Mouse (Mus musculus) hindbrain, postnatal 0 days (tissue): ENCODE measurements at regions not wholly inside any gene's neighbourhood (a gene's known extent, or its start where the extent isn't known, plus 50 kb on each side); places are given as distances from the start of the nearest gene placed in this dataset.

ENCODE experiments used
- ATAC-seq: fragments of 200-750 bp; cut with Nextera tagmentation; 2 replicates; pipeline ENCODE4 v1.8.0; 2017; ENCODE audit warnings: mild to moderate bottlenecking, moderate TSS enrichment, moderate library complexity
- DNase-seq: peaks from one replicate; pipeline ENCODE4 v3.0.0-alpha.2; 2015; ENCODE audit warnings: low spot score
- H3K27ac ChIP-seq: fragments of 300-500 bp; sonication (generic); 2 replicates; pipeline ENCODE4 v1.5.1; 2014; ENCODE audit warnings: mild to moderate bottlenecking
- H3K27me3 ChIP-seq: fragments of 300-500 bp; sonication (generic); 2 replicates; pipeline ENCODE4 v1.6.1; 2014; ENCODE audit warnings: low read length, mixed read lengths; ENCODE audit not compliant: insufficient read depth
- H3K36me3 ChIP-seq: fragments of 300-500 bp; sonication (generic); 2 replicates; pipeline ENCODE4 v1.6.1; 2014; ENCODE audit warnings: low read length, mixed read lengths; ENCODE audit not compliant: insufficient read depth
- H3K4me1 ChIP-seq: fragments of 300-500 bp; sonication (generic); 2 replicates; pipeline ENCODE4 v1.6.1; 2014; ENCODE audit warnings: antibody characterized with exemption, low read length, mixed read lengths; ENCODE audit not compliant: insufficient read depth
- H3K4me2 ChIP-seq: fragments of 300-500 bp; sonication (generic); 2 replicates; pipeline ENCODE4 v1.6.1; 2014; ENCODE audit warnings: low read depth, mild to moderate bottlenecking, low read length, moderate library complexity, mixed read lengths
- H3K4me3 ChIP-seq: fragments of 300-500 bp; sonication (generic); 2 replicates; pipeline ENCODE4 v1.5.1; 2014; ENCODE audit warnings: low read length
- H3K9ac ChIP-seq: fragments of 300-500 bp; sonication (generic); replicated peaks from 2 replicates; pipeline ENCODE4 v1.6.1; 2014; ENCODE audit warnings: mild to moderate bottlenecking, low read length, moderate library complexity, mixed read lengths
- H3K9me3 ChIP-seq: fragments of 300-500 bp; sonication (generic); 2 replicates; pipeline ENCODE4 v1.6.1; 2016; ENCODE audit warnings: low read length, mixed read lengths
- CTCF ChIP-seq: IDR thresholded peaks from 2 replicates; pipeline ENCODE4 v1.5.1; 2016; ENCODE audit warnings: antibody characterized with exemption, control low read depth, low read depth
- WGBS: fragments of 180-500 bp; shearing (Covaris S2); extraction: QIAGEN DNeasy Blood & Tissue Kit; methylation state at CpG from one replicate; pipeline ENCODE4 v1.1.7; 2014; 5-methylcytosine and 5-hydroxymethylcytosine counted together

- H3K9ac ChIP-seq, result no peak overlapping the region
- no peaks in the 10 kb centered on the region for H3K36me3 ChIP-seq
- TF ChIP-seq CTCF, result no peak
- H3K9me3 ChIP-seq, result peaks cover 2% of the 10 kb centered on the region; the same call in 1 of the 2 replicates
- WGBS, result 10% methylated on average over 1 of the region's 1 CpGs
- ATAC-seq (no peak), DNase-seq (no peak)
- H3K27me3 ChIP-seq, result no peaks in the 10 kb centered on the region
- H3K27ac ChIP-seq, result no peak overlapping the region
- H3K4me2 ChIP-seq, result no peak overlapping the region
- H3K4me1 ChIP-seq, result no peaks in the 10 kb centered on the region; the same call in 1 of the 2 replicates
- no peak overlapping the region for H3K4me3 ChIP-seq
Measured at GRCm38 (mm10) chr11:20882756-20883155, 51.9 kb upstream of the Lgalsl start.

- DNase-seq, result no peak
- H3K9ac ChIP-seq, result no peak overlapping the region
- H3K4me1 ChIP-seq, result no peaks in the 10 kb centered on the region
- 85% methylated on average over 2 of the region's 2 CpGs for WGBS
- no peak overlapping the region for H3K27ac ChIP-seq
- no peaks in the 10 kb centered on the region for H3K27me3 ChIP-seq
- H3K36me3 ChIP-seq, result no peaks in the 10 kb centered on the region
- H3K9me3 ChIP-seq, result peaks cover 2% of the 10 kb centered on the region; the same call in 1 of the 2 replicates
- no peak overlapping the region for H3K4me3 ChIP-seq
- no peak for TF ChIP-seq CTCF
- H3K4me2 ChIP-seq, result no peak overlapping the region
- ATAC-seq, result no peak
Measured at GRCm38 (mm10) chr11:20883907-20884306, 53.1 kb upstream of the Lgalsl start.

GRCm38 (mm10) chr11:20887044-20887443, 56.2 kb upstream of the Lgalsl start:
- H3K4me1 ChIP-seq, result no peaks in the 10 kb centered on the region
- peaks cover 2% of the 10 kb centered on the region; the same call in 1 of the 2 replicates for H3K9me3 ChIP-seq
- H3K27ac ChIP-seq, result no peak overlapping the region
- no peak overlapping the region for H3K9ac ChIP-seq
- H3K4me3 ChIP-seq, result no peak overlapping the region
- WGBS, result 84% methylated on average over 2 of the region's 2 CpGs
- TF ChIP-seq CTCF, result no peak
- H3K36me3 ChIP-seq, result no peaks in the 10 kb centered on the region
- DNase-seq, result no peak
- ATAC-seq, result no peak
- H3K27me3 ChIP-seq, result no peaks in the 10 kb centered on the region
- H3K4me2 ChIP-seq, result no peak overlapping the region

GRCm38 (mm10) chr11:20890479-20890878, 59.6 kb upstream of the Lgalsl start:
- no peak overlapping the region for H3K9ac ChIP-seq
- ATAC-seq (no peak), DNase-seq (no peak)
- no peak overlapping the region for H3K27ac ChIP-seq
- H3K4me1 ChIP-seq, result no peaks in the 10 kb centered on the region
- 69% methylated on average over 3 of the region's 3 CpGs for WGBS
- 0 out of 2 replicates have a peak, but pooled peaks have one; percentile 27 for TF ChIP-seq CTCF
- no peaks in the 10 kb centered on the region for H3K27me3 ChIP-seq
- peaks cover 2% of the 10 kb centered on the region; the same call in 1 of the 2 replicates for H3K9me3 ChIP-seq
- H3K36me3 ChIP-seq, result no peaks in the 10 kb centered on the region
- no peak overlapping the region for H3K4me3 ChIP-seq
- H3K4me2 ChIP-seq, result no peak overlapping the region

GRCm38 (mm10) chr11:20891711-20892110, 60.9 kb upstream of the Lgalsl start:
- WGBS, result 91% methylated on average over 10 of the region's 10 CpGs
- ATAC-seq, result no peak
- Histone ChIP-seq H3K4me2 (no peak overlapping the region), H3K27ac (no peak overlapping the region), H3K9me3 (no peaks in the 10 kb centered on the region), H3K36me3 (no peaks in the 10 kb centered on the region), H3K9ac (no peak overlapping the region), H3K4me1 (no peaks in the 10 kb centered on the region), H3K27me3 (no peaks in the 10 kb centered on the region), H3K4me3 (no peak overlapping the region)
- TF ChIP-seq CTCF, result no peak
- no peak for DNase-seq

GRCm38 (mm10) chr11:20896277-20897123, 65.6 kb upstream of the Lgalsl start:
- Histone ChIP-seq H3K4me3 (no peak overlapping the region), H3K9ac (no peak overlapping the region), H3K36me3 (no peaks in the 10 kb centered on the region), H3K9me3 (no peaks in the 10 kb centered on the region), H3K27ac (no peak overlapping the region), H3K4me2 (no peak overlapping the region), H3K27me3 (no peaks in the 10 kb centered on the region), H3K4me1 (no peaks in the 10 kb centered on the region)
- WGBS, result 49% methylated on average over 11 of the region's 11 CpGs
- TF ChIP-seq CTCF, result no peak
- ATAC-seq (no peak; the same call in 1 of the 2 replicates), DNase-seq (no peak)

GRCm38 (mm10) chr11:20897468-20897867, 66.6 kb upstream of the Lgalsl start:
- Histone ChIP-seq H3K36me3 (no peaks in the 10 kb centered on the region), H3K27me3 (no peaks in the 10 kb centered on the region), H3K4me1 (no peaks in the 10 kb centered on the region), H3K27ac (no peak overlapping the region), H3K9ac (no peak overlapping the region), H3K4me2 (no peak overlapping the region), H3K4me3 (no peak overlapping the region), H3K9me3 (no peaks in the 10 kb centered on the region)
- TF ChIP-seq CTCF, result no peak
- no peak for DNase-seq
- no peak for ATAC-seq
- WGBS, result 88% methylated on average over 7 of the region's 7 CpGs
